Mouse (Mus musculus): ENCODE results near the gene Gadl1.

- TF ChIP-seq CTCF (IDR thresholded peaks at IDR 0.05; ENCODE audit: low read depth, low read length) = no peak
- no peak for TF ChIP-seq TAL1 (conservative IDR thresholded peaks at IDR 0.05; ENCODE audit: low read depth, low read length)
- TF ChIP-seq GATA1 (IDR thresholded peaks at IDR 0.05; ENCODE audit: borderline replicate concordance, low read length) = no peak
Observed at GRCm38 (mm10) chr9:116108729-116109128, 199.5 kb downstream of the Gadl1 start.

Measured in G1E (cell line).